Mouse (Mus musculus) kidney, adult 2 months (tissue): ENCODE measurements around the gene Actn1. TPM values are rescaled to one million over a fixed set of nuclear protein-coding genes. Genes with fewer than 3 reads are reported as not detected.
"Not testable (repeated sequence)": the region's sequence is repeated elsewhere in the genome, so short reads cannot be mapped to it uniquely, and the experiment has no call there.

ENCODE experiments used
- DNase-seq: peaks from one replicate; pipeline ENCODE4 v3.0.0; 2021
- H3K27ac ChIP-seq: fragments of 200-500 bp; 2 replicates; pipeline ENCODE4 v1.5.1; 2012; ENCODE audit warnings: low read depth, low read length, control low read depth, inconsistent platforms; ENCODE audit not compliant: insufficient read depth
- H3K27me3 ChIP-seq: fragments of 200-500 bp; replicated peaks from 2 replicates; pipeline ENCODE4 v1.6.1; 2012; ENCODE audit warnings: mild to moderate bottlenecking, moderate library complexity, low read length, inconsistent platforms; ENCODE audit not compliant: control insufficient read depth, insufficient read depth
- H3K36me3 ChIP-seq: fragments of 200-500 bp; 2 replicates; pipeline ENCODE4 v1.6.1; 2012; ENCODE audit warnings: mild to moderate bottlenecking, moderate library complexity, low read length, inconsistent platforms; ENCODE audit not compliant: control insufficient read depth, insufficient read depth
- H3K4me1 ChIP-seq: fragments of 200-500 bp; 2 replicates; pipeline ENCODE4 v1.6.1; 2011; ENCODE audit warnings: low read length; ENCODE audit not compliant: control insufficient read depth, insufficient read depth
- H3K4me3 ChIP-seq: fragments of 200-500 bp; 2 replicates; pipeline ENCODE4 v1.5.1; 2011; ENCODE audit warnings: mild to moderate bottlenecking, low read depth, low read length, control low read depth; ENCODE audit not compliant: insufficient read depth
- CTCF ChIP-seq: fragments of 200-500 bp; conservative IDR thresholded peaks from 2 replicates; pipeline ENCODE4 v1.5.1; 2011; ENCODE audit warnings: low read depth, mild to moderate bottlenecking, control low read depth, low read length, moderate library complexity, mixed read lengths; ENCODE audit not compliant: insufficient read depth, insufficient read length
- POLR2A ChIP-seq: fragments of 200-500 bp; IDR thresholded peaks from one replicate; pipeline ENCODE4 v1.6.1; 2011; ENCODE audit warnings: low read depth, low read length, control low read depth
- WGBS: fragments of 180-500 bp; shearing (Covaris S2); methylation state at CpG from one replicate; pipeline ENCODE4 v1.1.7; 2018; 5-methylcytosine and 5-hydroxymethylcytosine counted together
- polyA plus RNA-seq: library from polyadenylated mRNA; depleted of rRNA; stranded (reverse); fragments of >200 nt; gene quantifications from 2 replicates; pipeline ENCODE4 v1.2.3, GENCODE M21; 2012

Actn1 gene
- polyA plus RNA-seq, 1 experiment = 31.3 TPM

- Histone ChIP-seq H3K4me1 (no peaks in the 10 kb centered on the region), H3K4me3 (no peak overlapping the region), H3K27me3 (no peaks in the 10 kb centered on the region; the same call in 1 of the 2 replicates), H3K27ac (no peak overlapping the region; the same call in 1 of the 2 replicates), H3K36me3 (no peaks in the 10 kb centered on the region)
- no peak for TF ChIP-seq POLR2A
- peak; percentile 81 for DNase-seq
- 34% methylated on average over 10 of the region's 10 CpGs for WGBS
These were observed 13.0 kb upstream of the Actn1 start for GRCm38 (mm10) chr12:80273020-80273686.

- no peaks in the 10 kb centered on the region for H3K4me1 ChIP-seq
- WGBS = 77% methylated on average over 5 of the region's 5 CpGs
- no peaks in the 10 kb centered on the region; the same call in 1 of the 2 replicates for H3K27me3 ChIP-seq
- DNase-seq = no peak
- TF ChIP-seq POLR2A (no peak), CTCF (no peak)
- no peaks in the 10 kb centered on the region for H3K36me3 ChIP-seq
- no peak overlapping the region for H3K4me3 ChIP-seq
- no peak overlapping the region for H3K27ac ChIP-seq
These were observed 11.6 kb upstream of the Actn1 start for GRCm38 (mm10) chr12:80271806-80272205.

- no peaks in the 10 kb centered on the region for H3K4me1 ChIP-seq
- TF ChIP-seq CTCF = no peak
- no peak for TF ChIP-seq POLR2A
- no peak overlapping the region for H3K4me3 ChIP-seq
- no peaks in the 10 kb centered on the region; the same call in 1 of the 2 replicates for H3K27me3 ChIP-seq
- H3K36me3 ChIP-seq = no peaks in the 10 kb centered on the region
- WGBS = 57% methylated on average over 3 of the region's 3 CpGs
- no peak overlapping the region for H3K27ac ChIP-seq
- DNase-seq = no peak
These were observed 10.8 kb upstream of the Actn1 start for GRCm38 (mm10) chr12:80270924-80271323.

GRCm38 (mm10) chr12:80269303-80269702, 9.1 kb upstream of the Actn1 start:
- Histone ChIP-seq H3K27me3 (no peaks in the 10 kb centered on the region; the same call in 1 of the 2 replicates), H3K4me1 (no peaks in the 10 kb centered on the region), H3K27ac (no peak overlapping the region), H3K4me3 (no peak overlapping the region), H3K36me3 (no peaks in the 10 kb centered on the region)
- DNase-seq = no peak
- no peak for TF ChIP-seq CTCF
- TF ChIP-seq POLR2A = no peak
- 93% methylated on average over 2 of the region's 2 CpGs for WGBS

- DNase-seq = no peak
- TF ChIP-seq POLR2A (no peak), CTCF (no peak)
- 93% methylated on average over 6 of the region's 6 CpGs for WGBS
- Histone ChIP-seq H3K36me3 (no peaks in the 10 kb centered on the region), H3K4me3 (no peak overlapping the region), H3K27me3 (no peaks in the 10 kb centered on the region; the same call in 1 of the 2 replicates), H3K4me1 (no peaks in the 10 kb centered on the region), H3K27ac (no peak overlapping the region)
These were observed 7.8 kb upstream of the Actn1 start for GRCm38 (mm10) chr12:80267962-80268361.

GRCm38 (mm10) chr12:80264388-80264787, 4.2 kb upstream of the Actn1 start:
- H3K4me1 ChIP-seq, DNase-seq, H3K27me3 ChIP-seq, H3K4me3 ChIP-seq, H3K27ac ChIP-seq, H3K36me3 ChIP-seq: not testable (repeated sequence)
- 76% methylated on average over 7 of the region's 7 CpGs for WGBS

GRCm38 (mm10) chr12:80260744-80261695, 849 bp upstream of the Actn1 start:
- Histone ChIP-seq H3K36me3 (no peaks in the 10 kb centered on the region), H3K4me1 (no peaks in the 10 kb centered on the region), H3K4me3 (peak overlapping the region; percentile 68), H3K27ac (peak overlapping the region; percentile 78), H3K27me3 (no peaks in the 10 kb centered on the region)
- peak; percentile 78 for DNase-seq
- TF ChIP-seq POLR2A = no peak
- TF ChIP-seq CTCF = no peak
- WGBS = 14% methylated on average over 25 of the region's 25 CpGs
